Mouse (Mus musculus) R1 (cell line): Measurements from ENCODE around the gene Gm4181.
"Not testable (repeated sequence)": the region's sequence is repeated elsewhere in the genome, so short reads cannot be mapped to it uniquely, and the experiment has no call there.

Source experiments
- DNase-seq: peaks from one replicate; pipeline ENCODE4 v3.0.0-alpha.2; 2018; ENCODE audit warnings: low read depth, low spot score

The Gm4181 gene

GRCm38 (mm10) chr14:51635566-51635965, at the start of gene Gm4181:
Gene Gm4181, minus strand, starts transcription at chr14:51635666.
- DNase-seq, result not testable (repeated sequence)

- no peak for DNase-seq
Observed at GRCm38 (mm10) chr14:51677269-51677668, 41.8 kb upstream of the Gm4181 start.

- DNase-seq, result not testable (repeated sequence)
Observed at GRCm38 (mm10) chr14:51632426-51632825, 3.0 kb downstream of the Gm4181 start.

- DNase-seq, result no peak
Observed at GRCm38 (mm10) chr14:51611210-51611609, 24.3 kb downstream of the Gm4181 start, which contains the start of gene Gm17078. Gene Gm17078, minus strand, starts transcription at chr14:51611310.

- not testable (repeated sequence) for DNase-seq
Observed at GRCm38 (mm10) chr14:51592039-51592438, 43.4 kb downstream of the Gm4181 start, which contains the start of gene Gm17174. Gene Gm17174, minus strand, starts transcription at chr14:51592139.
